Mouse (Mus musculus) forelimb bud, embryonic 11.5 days (tissue): ENCODE measurements around the gene Nadk.
"Not testable (repeated sequence)": the region's sequence is repeated elsewhere in the genome, so short reads cannot be mapped to it uniquely, and the experiment has no call there.

Experiments used
- DNase-seq: peaks from one replicate; pipeline ENCODE4 v3.0.0-alpha.2; 2012; ENCODE audit warnings: low read depth, low spot score

Gene Nadk

GRCm38 (mm10) chr4:155569818-155570217 is 7.6 kb downstream of the Nadk start:
- DNase-seq: no peak

- DNase-seq: not testable (repeated sequence)
These were observed 8.1 kb downstream of the Nadk start for GRCm38 (mm10) chr4:155570315-155570714.

GRCm38 (mm10) chr4:155571442-155571841 is 9.3 kb downstream of the Nadk start:
- no peak for DNase-seq

DNA sequence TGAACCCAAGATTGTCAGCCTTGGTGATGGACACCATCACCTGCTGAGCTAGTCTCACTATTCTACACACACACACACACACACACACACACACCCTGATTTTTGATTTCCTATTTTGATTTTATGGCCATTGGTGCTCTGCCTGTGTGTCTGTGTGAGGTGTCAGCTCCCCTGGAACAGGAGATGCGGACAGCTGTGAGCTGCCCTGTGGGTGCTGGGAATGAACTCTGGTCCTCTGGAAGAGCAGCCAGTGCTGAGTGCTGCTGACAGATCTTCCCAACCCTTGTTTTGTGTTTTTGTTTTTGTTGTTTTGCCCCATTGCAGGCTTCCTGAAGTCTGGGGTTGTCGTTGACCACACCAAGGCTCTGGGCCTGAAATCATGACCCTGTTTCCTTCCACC is 11.0 kb downstream of the Nadk start:
- DNase-seq: no peak

DNA sequence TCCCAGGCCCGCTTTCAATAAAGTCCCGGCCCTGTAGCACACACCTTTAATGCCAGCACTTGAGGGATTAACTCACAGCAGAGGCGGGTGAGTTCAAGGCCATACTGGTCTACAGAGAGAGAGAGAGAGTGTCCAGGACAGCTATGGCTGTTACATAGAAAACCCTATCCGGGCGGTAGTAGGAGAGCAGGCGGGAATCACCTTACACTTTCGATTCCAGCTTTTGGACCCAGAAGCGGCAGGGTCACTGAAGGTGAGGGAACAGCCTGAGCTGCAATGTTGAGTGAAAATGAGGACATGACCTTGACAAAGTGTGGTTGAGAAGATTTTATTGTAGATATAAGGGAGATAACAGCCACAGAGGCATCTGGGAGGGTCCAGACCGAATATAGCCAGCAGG is 11.7 kb downstream of the Nadk start:
- DNase-seq: no peak

GRCm38 (mm10) chr4:155574931-155575330 is 12.8 kb downstream of the Nadk start:
- DNase-seq: no peak

- DNase-seq: no peak
These were observed 13.3 kb downstream of the Nadk start for GRCm38 (mm10) chr4:155575521-155575920.

- DNase-seq: no peak
These were observed 15.0 kb downstream of the Nadk start for GRCm38 (mm10) chr4:155577132-155577531.

GRCm38 (mm10) chr4:155577741-155578140 is 15.6 kb downstream of the Nadk start:
- DNase-seq: no peak

DNA sequence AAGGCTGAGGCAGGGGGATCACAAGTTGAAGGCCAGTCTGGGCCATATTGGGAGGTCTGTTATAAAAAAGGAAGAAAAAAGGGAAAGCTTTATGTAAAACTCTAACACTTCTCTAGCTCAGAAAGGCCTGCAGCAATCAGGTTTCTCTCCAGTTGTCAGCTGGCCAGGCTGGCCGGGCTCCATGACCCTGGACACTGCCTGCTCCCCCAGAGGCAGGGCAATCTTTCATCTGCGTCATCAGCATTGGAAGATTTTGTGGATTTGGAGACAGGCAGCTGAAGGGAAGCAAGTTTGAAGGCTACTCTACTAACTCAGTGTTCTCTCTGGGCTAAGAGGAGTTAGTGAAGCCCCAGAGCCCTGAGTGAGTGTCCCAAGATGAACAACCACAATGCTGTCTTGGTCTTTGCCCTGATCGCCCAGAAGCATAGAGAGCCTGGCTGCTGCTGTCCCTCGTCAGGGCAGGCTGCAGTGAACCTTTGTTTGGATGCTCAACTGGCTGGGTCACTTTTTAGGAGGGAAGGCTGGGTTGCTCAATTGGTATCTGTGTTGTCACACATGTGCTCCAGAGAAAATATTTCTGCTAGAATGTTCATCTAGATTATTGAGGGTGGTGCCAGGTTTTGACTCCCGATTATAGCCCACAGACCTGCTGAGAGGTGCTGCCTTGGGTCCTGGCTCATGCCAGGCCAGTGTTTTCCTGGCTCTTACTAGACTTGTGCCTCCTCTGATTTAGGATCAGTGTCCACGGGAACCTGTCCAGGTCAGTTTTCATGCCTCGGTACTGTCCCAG is 16.4 kb downstream of the Nadk start:
- no peak for DNase-seq

DNA sequence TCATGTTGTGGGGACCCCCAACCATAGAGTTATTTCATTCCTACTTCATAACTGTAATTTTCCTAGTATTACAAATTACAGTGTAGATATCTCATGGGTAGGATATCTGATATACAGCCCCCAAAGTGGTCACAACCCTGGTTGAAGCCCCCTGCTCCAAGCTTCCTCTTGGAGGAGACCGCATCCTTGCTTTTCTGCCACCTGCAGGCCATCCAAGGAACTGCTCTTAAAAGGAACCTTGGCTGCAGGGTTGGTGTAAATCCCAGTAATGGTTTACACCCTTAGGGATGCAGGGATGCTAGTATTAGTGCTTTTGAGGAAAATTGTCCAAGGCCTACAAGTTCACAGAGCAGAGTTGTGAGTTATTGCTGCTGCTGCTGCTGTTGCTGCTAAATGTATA is 18.2 kb downstream of the Nadk start:
- DNase-seq: no peak

DNA sequence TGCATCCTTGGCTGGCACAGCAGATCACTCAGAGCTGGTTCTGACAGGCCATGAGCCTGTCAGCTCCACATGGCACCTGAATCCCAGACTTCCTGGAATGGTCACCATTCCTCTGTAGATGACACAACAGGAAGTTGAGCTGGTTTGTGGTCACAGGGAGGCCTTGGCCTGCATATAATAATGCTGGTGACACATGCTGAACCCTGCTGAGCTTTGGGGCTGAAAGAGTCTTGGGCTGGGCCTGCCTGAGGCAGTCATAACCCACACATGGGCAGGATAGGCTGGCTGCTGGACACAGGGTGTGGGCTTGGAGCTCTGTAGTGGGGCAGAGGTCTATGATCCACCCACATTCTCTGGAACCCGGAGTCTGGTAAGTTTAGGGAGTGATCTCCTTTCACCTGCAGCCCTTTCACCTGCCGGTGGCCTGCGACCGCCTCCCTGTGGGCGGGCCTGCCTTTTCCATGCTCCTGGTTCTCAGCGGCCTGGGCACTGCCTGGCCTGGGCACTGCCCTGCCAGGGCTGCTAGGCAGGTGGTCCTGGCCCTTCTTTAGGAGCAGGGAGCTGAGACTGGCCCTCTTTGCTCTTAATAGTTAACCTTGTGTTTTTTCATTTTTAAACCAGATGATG is 20.2 kb downstream of the Nadk start:
- DNase-seq: no peak

- DNase-seq: no peak
These were observed 27.2 kb downstream of the Nadk start for GRCm38 (mm10) chr4:155589356-155589755.

DNA sequence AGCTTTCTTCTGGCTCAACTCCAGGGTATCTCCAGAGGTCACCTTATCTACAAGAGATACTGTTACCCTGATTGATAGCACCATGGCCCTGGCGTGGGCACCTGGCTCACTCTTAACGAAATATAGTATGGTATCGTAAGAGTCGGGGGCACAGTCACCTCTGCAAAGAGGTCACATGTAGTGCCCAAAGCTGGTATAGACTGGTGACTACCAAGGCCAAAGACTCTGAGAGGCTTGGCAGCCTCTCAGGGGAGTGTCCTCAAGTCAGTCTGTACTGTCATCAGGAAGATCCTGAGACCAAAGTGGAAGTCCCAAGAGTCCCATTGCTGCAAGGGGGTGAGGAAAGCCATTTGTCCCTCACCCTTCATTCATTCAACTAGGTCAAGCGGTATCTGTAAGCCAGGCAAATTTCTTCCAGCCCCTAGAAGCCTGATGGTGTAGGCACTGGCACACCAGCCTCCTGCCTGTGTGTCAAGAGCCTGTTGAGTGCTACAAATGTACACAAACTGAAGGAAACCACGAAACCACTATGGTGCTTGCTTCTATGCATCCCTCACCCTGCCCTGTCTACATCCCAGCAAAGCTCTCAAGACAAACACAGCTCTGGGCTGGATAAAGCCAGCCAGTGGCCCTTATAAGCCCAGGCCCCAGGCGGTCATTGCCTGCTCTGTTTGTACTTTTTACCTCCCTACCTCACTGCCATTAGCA is 29.0 kb downstream of the Nadk start:
- DNase-seq: no peak

DNA sequence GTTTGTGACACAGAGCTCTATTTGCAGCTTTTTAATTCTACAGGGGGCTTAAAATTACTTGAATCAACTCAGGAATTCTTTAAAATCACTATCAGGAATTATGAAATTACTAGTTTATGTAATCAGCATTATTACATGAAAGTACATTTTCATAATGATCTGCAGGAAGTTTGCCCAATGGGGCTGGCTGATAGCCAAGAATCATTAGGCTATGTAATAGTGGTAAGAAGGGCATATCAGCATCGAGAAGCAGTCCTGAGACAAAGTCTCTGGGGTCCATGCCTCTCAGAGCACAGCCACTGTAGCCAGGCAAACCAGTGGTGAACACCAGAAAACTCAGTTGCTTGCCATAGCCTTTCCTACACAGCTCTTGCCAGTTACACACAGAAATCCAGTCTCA is 31.6 kb downstream of the Nadk start:
- DNase-seq: no peak

- DNase-seq: no peak
These were observed 33.6 kb downstream of the Nadk start for GRCm38 (mm10) chr4:155595777-155596176.

DNA sequence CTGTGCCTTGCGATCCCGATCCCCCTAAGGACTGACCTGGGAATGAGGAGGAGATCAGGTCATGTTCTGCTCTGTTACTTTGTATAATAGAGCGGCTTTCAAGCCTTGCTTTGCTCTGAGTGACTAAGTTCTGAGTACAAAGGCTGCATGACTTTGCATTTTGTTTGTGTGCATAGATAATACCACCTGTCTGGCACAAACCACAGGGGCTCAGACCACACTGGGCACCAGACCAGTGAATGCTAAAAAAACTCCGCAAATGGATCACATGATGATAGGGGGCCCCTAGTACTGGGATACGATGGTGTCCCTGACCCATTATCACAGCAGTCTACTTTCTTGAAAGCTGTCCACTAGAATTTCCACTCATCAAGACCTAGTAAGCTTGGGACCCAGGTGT is 34.4 kb downstream of the Nadk start:
- DNase-seq: no peak

- DNase-seq: no peak
These were observed 36.4 kb downstream of the Nadk start for GRCm38 (mm10) chr4:155598536-155598935.

DNA sequence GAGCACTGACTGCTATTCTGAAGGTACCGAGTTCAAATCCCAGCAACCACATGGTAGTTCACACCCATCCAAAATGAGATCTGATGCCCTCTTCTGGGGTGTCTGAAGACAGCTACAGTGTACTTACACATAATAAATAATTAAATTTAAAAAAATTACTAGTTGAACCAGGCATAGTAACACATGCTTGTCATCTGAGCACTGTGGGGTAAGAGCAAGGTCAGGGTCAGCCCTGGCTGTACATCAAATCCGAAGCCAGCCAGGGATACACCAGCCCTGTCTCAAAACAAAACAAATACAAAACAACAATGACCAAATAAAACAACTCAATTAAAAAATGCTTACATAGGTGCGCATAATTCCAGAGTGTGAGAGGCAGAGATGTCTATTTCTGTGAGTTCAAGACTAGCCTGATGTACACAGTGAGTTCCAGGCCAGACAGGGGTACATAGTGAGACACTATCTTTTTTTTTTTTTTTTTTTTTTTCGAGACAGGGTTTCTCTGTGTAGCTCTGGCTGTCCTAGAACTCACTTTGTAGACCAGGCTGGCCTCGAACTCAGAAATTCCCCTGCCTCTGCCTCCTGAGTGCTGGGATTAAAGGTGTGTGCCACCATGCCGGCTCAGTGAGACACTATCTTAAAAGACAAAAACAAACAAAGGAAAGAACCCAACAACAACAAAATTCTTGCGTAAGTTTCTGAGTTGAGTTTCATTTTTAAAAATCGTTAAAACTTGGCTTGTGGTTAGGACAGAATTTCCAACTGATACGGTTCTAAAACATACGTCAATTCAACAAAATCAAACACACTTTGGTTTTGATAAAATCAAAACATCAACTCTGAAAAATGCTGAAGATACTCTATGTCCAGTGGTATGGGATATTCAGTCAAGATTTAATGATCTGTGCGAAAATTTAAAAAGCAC is 38.0 kb downstream of the Nadk start:
- DNase-seq: no peak

DNA sequence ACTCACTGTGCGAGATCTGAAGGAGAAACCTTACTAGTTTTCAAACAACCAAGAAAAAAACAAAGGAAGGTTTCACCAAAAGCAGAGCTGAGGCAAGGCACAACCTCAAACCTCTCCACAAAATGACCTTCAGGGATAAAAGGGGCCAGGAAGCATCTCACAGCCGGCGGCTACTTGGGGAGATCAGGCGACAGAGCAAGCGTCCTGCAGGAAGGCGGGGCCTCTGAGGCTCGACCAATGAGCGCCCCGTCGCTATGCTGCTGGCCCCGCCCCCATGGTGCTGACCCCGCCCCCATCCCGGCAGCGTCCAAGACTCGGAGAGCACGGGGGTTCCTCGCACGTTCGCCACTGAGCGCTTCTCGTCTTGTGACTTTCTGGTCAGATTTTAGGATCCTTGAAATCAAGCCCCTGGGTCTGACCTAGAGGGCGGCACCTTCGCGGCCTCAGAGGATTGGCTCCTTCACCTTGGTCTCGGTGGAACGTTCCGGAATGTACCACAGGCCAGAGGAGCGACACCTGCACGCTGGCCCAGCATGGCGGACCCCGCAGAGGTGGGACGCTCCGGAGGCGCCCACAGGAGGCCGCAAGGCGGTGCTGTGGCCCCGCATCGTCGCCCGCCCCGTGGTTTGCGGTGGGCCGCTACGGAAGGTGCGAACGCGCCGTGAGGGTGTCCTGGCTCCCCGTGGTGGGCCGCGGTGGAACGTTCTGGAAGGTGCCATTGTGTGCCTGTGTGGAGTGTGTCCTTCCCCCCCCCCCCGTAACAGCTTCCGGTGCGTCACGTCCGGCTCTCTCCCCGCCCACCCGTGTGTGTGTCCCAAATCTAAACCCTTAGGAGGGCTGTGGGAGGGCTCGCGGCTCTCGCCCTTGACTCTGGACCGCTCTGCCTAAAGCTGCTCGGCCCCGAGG is 39.2 kb downstream of the Nadk start, which contains the start of gene Slc35e2:
TSS of gene Slc35e2 (plus strand) at position 326 of the 906 bp plus-strand sequence.
- peak; percentile 88 for DNase-seq
